Mouse (Mus musculus): ENCODE measurements at regions not wholly inside any gene's neighbourhood (a gene's known extent, or its start where the extent isn't known, plus 50 kb on each side); places are given as distances from the start of the nearest gene placed in this dataset.

- TF ChIP-seq GATA2 (IDR thresholded peaks at IDR 0.05; ENCODE audit: borderline replicate concordance, low read depth, low read length) = no peak
- TF ChIP-seq CTCF (IDR thresholded peaks at IDR 0.05; ENCODE audit: low read depth, low read length) = no peak
Measured at GRCm38 (mm10) chr2:78754362-78754761, 113.6 kb upstream of the Ube2e3 start.

Measured in G1E (cell line).